Mouse (Mus musculus): ENCODE results near the gene Rab42.

- TF ChIP-seq CTCF (IDR thresholded peaks at IDR 0.05; ENCODE audit: control insufficient read depth, insufficient read depth, insufficient replicate concordance, low read depth, low read length) (no peak), POLR2A (IDR thresholded peaks at IDR 0.05; ENCODE audit: control insufficient read depth, low read depth, low read length) (no peak)
Measured at GRCm38 (mm10) chr4:132263313-132263712, 39.9 kb downstream of the Rab42 start.
